Mouse (Mus musculus): ENCODE results near the gene Calm4. TPM values are rescaled to one million over a fixed set of nuclear protein-coding genes. Genes with fewer than 3 reads are reported as not detected.
"Not testable (repeated sequence)": the region's sequence is repeated elsewhere in the genome, so short reads cannot be mapped to it uniquely, and the experiment has no call there.

The Calm4 gene
- polyA plus RNA-seq, 1 experiment from 2014 or later, result 0.18 TPM

GRCm38 (mm10) chr13:3822105-3822504 lies 15.5 kb upstream of the Calm4 start:
- no peak overlapping the region for H3K9ac ChIP-seq
- H3K9me3 ChIP-seq, result no peaks in the 10 kb centered on the region
- H3K4me2 ChIP-seq (replicated peaks), result no peak overlapping the region
- H3K4me1 ChIP-seq, result no peaks in the 10 kb centered on the region
- H3K27me3 ChIP-seq, result no peaks in the 10 kb centered on the region
- no peak overlapping the region for H3K4me3 ChIP-seq
- WGBS, result 54% methylated on average over 4 of the region's 4 CpGs
- H3K36me3 ChIP-seq, result no peaks in the 10 kb centered on the region
- no peak overlapping the region for H3K27ac ChIP-seq
- no peak for ATAC-seq (ENCODE audit: insufficient number of reproducible peaks, insufficient read depth, low FRiP score, low TSS enrichment)

DNA sequence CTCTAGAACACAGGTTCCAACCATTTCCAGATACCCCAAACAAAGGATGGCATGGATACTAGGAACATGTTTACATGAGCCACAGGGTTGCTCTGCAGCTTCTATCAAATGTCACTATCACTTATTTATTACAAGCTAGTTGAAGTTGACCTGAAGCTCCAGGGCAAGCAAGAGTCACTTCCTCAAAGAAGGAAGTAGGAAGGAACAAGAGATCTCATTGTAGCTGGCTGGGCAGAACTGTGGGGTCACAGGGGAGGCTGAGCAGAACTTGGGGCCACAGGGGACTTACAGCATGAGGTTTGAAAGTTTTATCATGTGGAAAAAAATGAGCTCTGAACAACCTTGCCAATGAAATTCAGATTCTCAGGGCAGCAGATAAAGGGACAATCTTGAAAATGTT lies 11.8 kb upstream of the Calm4 start:
- H3K36me3 ChIP-seq, result no peaks in the 10 kb centered on the region
- no peak for ATAC-seq (ENCODE audit: insufficient number of reproducible peaks, insufficient read depth, low FRiP score, low TSS enrichment)

DNA sequence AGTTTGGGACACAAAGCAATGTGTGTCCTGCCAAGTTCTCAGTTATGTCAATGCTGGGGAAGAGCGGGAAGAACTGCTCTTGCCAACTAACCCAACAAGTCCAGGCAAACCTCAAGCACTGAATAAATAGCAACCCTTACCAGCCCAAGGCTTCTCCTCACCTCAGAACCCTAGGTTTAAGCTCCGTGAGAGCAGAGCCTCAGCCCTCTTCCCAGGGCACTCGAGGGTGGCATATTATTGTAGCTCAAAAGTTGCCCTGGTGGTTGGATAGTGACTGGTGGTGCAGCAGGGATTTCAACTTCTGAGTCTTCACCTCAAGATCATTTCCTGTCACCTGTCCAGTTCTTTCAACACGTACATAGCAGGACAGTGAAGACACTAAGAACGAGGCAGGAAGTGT lies 6.0 kb upstream of the Calm4 start:
- ATAC-seq (ENCODE audit: insufficient number of reproducible peaks, insufficient read depth, low FRiP score, low TSS enrichment), result no peak
- no peaks in the 10 kb centered on the region for H3K9me3 ChIP-seq
- H3K27ac ChIP-seq, result no peak overlapping the region
- no peak overlapping the region for H3K4me2 ChIP-seq (replicated peaks)
- H3K4me3 ChIP-seq, result no peak overlapping the region
- no peaks in the 10 kb centered on the region for H3K4me1 ChIP-seq
- H3K36me3 ChIP-seq, result no peaks in the 10 kb centered on the region
- H3K9ac ChIP-seq, result no peak overlapping the region
- 84% methylated on average over 5 of the region's 5 CpGs for WGBS
- no peaks in the 10 kb centered on the region for H3K27me3 ChIP-seq

More for the DNA sequence above, 11.8 kb upstream of the Calm4 start:
- Histone ChIP-seq H3K27me3 (no peaks in the 10 kb centered on the region), H3K4me1 (no peaks in the 10 kb centered on the region), H3K9ac (no peak overlapping the region), H3K27ac (no peak overlapping the region), H3K4me3 (no peak overlapping the region), H3K9me3 (no peaks in the 10 kb centered on the region), H3K4me2 (replicated peaks) (no peak overlapping the region)

GRCm38 (mm10) chr13:3831994-3832393 lies 5.6 kb upstream of the Calm4 start:
- Histone ChIP-seq H3K9ac (no peak overlapping the region), H3K4me2 (replicated peaks) (no peak overlapping the region), H3K4me3 (no peak overlapping the region), H3K27me3 (no peaks in the 10 kb centered on the region), H3K36me3 (no peaks in the 10 kb centered on the region), H3K9me3 (no peaks in the 10 kb centered on the region), H3K27ac (no peak overlapping the region), H3K4me1 (no peaks in the 10 kb centered on the region)
- WGBS, result 74% methylated on average over 1 of the region's 1 CpGs
- ATAC-seq (ENCODE audit: insufficient number of reproducible peaks, insufficient read depth, low FRiP score, low TSS enrichment), result no peak

- Histone ChIP-seq H3K4me2 (replicated peaks) (no peak overlapping the region), H3K36me3 (no peaks in the 10 kb centered on the region), H3K4me3 (no peak overlapping the region), H3K27me3 (no peaks in the 10 kb centered on the region), H3K4me1 (no peaks in the 10 kb centered on the region), H3K9me3 (no peaks in the 10 kb centered on the region), H3K9ac (no peak overlapping the region), H3K27ac (no peak overlapping the region)
- WGBS, result 55% methylated on average over 2 of the region's 2 CpGs
- ATAC-seq (ENCODE audit: insufficient number of reproducible peaks, insufficient read depth, low FRiP score, low TSS enrichment), result no peak
Observed at GRCm38 (mm10) chr13:3832450-3832849, 5.1 kb upstream of the Calm4 start.

DNA sequence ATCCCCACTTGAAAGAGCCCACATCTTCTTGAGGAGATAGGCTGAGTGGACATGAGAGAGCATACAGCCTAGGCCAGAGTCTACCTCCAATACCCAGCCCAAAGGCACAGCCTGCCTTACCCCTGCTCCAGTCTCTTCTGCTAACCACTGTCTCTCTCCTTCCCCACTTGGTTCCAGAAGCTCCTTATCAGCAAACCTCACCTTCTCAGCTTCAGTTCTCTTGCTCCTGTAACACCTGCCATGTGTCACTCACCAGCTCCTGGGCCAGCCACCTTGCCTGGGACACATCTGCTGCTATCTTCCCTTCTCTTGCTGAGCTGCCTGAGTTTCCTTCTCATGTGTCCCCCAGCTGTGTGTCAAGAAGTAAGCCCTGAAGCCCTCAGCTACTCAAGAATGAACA lies 3.9 kb upstream of the Calm4 start:
- H3K27ac ChIP-seq; ATAC-seq (ENCODE audit: insufficient number of reproducible peaks, insufficient read depth, low FRiP score, low TSS enrichment); H3K27me3 ChIP-seq; H3K9me3 ChIP-seq; H3K4me2 ChIP-seq (replicated peaks); H3K4me1 ChIP-seq; H3K36me3 ChIP-seq; H3K9ac ChIP-seq; H3K4me3 ChIP-seq: not testable (repeated sequence)

- H3K27ac ChIP-seq; ATAC-seq (ENCODE audit: insufficient number of reproducible peaks, insufficient read depth, low FRiP score, low TSS enrichment); H3K36me3 ChIP-seq: not testable (repeated sequence)
Observed at GRCm38 (mm10) chr13:3840662-3841061, 3.1 kb downstream of the Calm4 start.

GRCm38 (mm10) chr13:3850330-3850729 lies 12.8 kb downstream of the Calm4 start:
- H3K4me1 ChIP-seq, result no peaks in the 10 kb centered on the region
- no peak overlapping the region for H3K4me2 ChIP-seq (replicated peaks)
- WGBS, result 88% methylated on average over 1 of the region's 1 CpGs
- H3K4me3 ChIP-seq, result no peak overlapping the region
- no peaks in the 10 kb centered on the region for H3K27me3 ChIP-seq
- no peak overlapping the region for H3K9ac ChIP-seq
- H3K9me3 ChIP-seq, result no peaks in the 10 kb centered on the region
- no peak for ATAC-seq (ENCODE audit: insufficient number of reproducible peaks, insufficient read depth, low FRiP score, low TSS enrichment)
- H3K27ac ChIP-seq, result no peak overlapping the region
- no peaks in the 10 kb centered on the region for H3K36me3 ChIP-seq

More at GRCm38 (mm10) chr13:3840662-3841061, 3.1 kb downstream of the Calm4 start:
- not testable (repeated sequence) for H3K27me3 ChIP-seq; H3K9me3 ChIP-seq; H3K4me3 ChIP-seq; H3K4me2 ChIP-seq (replicated peaks); H3K9ac ChIP-seq; H3K4me1 ChIP-seq

DNA sequence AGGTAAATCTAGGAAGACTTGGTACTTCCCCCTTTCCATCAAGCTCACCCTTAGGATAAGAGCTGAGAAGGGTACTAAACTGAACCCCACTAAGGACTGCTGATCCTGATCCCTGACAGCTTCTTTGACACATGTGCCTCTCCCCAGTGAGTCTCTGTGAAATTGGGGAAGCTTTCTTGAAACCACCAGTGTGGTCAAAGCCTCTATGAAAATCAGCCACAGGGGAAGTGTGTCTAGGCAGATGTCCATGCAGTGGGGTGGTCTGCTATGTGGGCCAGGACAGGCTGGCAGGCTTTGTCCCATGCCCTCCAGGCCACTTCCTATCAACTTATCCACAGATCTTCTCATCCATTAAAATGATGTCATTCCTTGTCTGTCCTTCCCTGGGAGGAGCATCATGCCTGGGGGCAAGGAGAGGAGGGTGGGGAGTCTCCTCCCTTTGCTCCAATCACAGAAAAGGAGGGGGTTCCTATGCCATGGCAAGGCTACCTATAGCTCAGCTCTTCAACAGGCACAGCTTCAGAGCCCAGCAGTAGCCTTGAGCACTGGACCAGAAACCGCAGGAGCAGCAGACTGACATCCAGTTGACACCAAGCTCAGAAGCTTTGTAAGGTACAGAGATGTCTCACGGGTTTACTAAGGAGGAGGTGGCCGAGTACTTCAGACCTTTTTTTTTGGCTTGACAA lies 16.2 kb downstream of the Calm4 start, which contains the start of gene Calm5:
Gene Calm5 (plus strand): TSS at position 526 of the 686 bp plus-strand sequence.
- not testable (repeated sequence) for H3K4me3 ChIP-seq; H3K4me2 ChIP-seq (replicated peaks); H3K27ac ChIP-seq; H3K36me3 ChIP-seq; H3K4me1 ChIP-seq; H3K27me3 ChIP-seq; H3K9me3 ChIP-seq; ATAC-seq (ENCODE audit: insufficient number of reproducible peaks, insufficient read depth, low FRiP score, low TSS enrichment); H3K9ac ChIP-seq
- 90% methylated on average over 3 of the region's 3 CpGs for WGBS

DNA sequence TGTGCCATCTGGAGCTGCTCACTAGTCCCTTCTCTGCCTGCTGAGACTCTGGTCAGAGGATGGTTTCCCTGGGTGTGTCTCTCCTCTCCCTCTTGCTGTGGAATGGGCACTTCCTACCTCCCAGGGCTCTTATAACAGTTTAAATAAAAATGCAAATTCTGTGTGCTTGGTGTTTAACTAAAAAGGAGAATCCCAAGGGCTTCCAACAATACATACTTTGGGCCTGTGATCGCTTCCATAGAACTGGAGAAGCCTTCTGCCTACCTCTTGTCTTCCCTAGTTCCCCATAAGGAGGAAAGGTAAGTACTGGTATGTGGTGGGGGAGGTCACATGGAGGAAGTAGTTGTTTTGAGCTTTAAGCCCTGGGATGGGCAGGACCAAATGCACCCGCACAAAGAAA lies 17.3 kb downstream of the Calm4 start:
- Histone ChIP-seq H3K9ac (no peak overlapping the region), H3K4me3 (no peak overlapping the region), H3K9me3 (no peaks in the 10 kb centered on the region), H3K4me1 (no peaks in the 10 kb centered on the region), H3K27me3 (no peaks in the 10 kb centered on the region), H3K36me3 (no peaks in the 10 kb centered on the region), H3K4me2 (replicated peaks) (no peak overlapping the region), H3K27ac (no peak overlapping the region)
- no peak for ATAC-seq (ENCODE audit: insufficient number of reproducible peaks, insufficient read depth, low FRiP score, low TSS enrichment)
- WGBS, result 86% methylated on average over 2 of the region's 2 CpGs

DNA sequence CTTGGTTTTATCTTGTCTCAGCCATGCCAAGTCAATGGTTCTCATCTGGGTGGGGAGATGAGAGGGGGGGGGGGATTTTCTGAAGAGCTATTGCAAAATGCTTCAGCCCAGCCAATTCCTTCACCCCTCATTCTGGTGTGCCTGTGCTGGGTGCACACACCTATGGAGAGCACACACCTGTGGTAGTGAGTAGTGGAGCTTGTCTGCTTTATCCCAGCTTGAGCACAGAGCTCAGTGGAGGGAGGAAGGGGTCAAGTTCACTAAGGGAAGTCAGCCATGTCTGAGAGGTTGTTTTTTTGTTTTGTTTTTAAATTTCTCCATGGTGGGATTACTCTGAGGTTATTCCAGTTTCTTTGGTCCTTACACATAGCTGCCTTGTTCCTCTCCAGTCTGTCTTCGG lies 18.7 kb downstream of the Calm4 start:
- Histone ChIP-seq H3K27me3 (no peaks in the 10 kb centered on the region), H3K36me3 (no peaks in the 10 kb centered on the region), H3K4me2 (replicated peaks) (no peak overlapping the region), H3K4me3 (no peak overlapping the region), H3K4me1 (no peaks in the 10 kb centered on the region), H3K9me3 (no peaks in the 10 kb centered on the region), H3K27ac (no peak overlapping the region), H3K9ac (no peak overlapping the region)
- ATAC-seq (ENCODE audit: insufficient number of reproducible peaks, insufficient read depth, low FRiP score, low TSS enrichment), result no peak
- 79% methylated on average over 1 of the region's 1 CpGs for WGBS

GRCm38 (mm10) chr13:3861251-3861650 lies 23.7 kb downstream of the Calm4 start:
- WGBS, result 84% methylated on average over 8 of the region's 8 CpGs
- Histone ChIP-seq H3K4me3 (no peak overlapping the region), H3K9me3 (no peaks in the 10 kb centered on the region), H3K36me3 (no peaks in the 10 kb centered on the region), H3K27me3 (no peaks in the 10 kb centered on the region), H3K4me1 (no peaks in the 10 kb centered on the region), H3K9ac (no peak overlapping the region), H3K4me2 (replicated peaks) (no peak overlapping the region), H3K27ac (no peak overlapping the region)
- no peak for ATAC-seq (ENCODE audit: insufficient number of reproducible peaks, insufficient read depth, low FRiP score, low TSS enrichment)

DNA sequence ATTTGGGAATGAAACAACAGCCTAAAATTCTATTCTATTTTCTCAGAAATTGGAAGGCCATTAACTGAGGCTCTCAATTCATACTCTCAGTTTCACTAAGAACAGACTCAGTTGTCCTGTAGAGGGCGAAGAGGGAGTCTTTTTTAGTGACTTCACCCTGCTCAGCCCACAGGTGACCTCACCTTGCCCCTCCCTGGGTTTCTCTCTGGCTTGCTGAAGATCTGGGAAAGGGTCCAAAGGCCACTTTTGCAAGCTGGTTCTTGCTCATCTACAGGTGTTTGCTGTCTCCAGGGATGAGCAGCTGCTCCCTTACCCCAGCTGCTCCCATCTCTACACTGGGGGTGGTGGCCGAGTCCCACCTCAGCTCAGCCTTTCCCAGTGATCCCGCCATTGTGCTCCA lies 24.8 kb downstream of the Calm4 start:
- WGBS, result 66% methylated on average over 3 of the region's 3 CpGs
- Histone ChIP-seq H3K27ac (no peak overlapping the region), H3K9ac (no peak overlapping the region), H3K4me2 (replicated peaks) (no peak overlapping the region), H3K36me3 (no peaks in the 10 kb centered on the region), H3K4me1 (no peaks in the 10 kb centered on the region), H3K4me3 (no peak overlapping the region), H3K9me3 (no peaks in the 10 kb centered on the region), H3K27me3 (no peaks in the 10 kb centered on the region)
- ATAC-seq (ENCODE audit: insufficient number of reproducible peaks, insufficient read depth, low FRiP score, low TSS enrichment), result no peak
